8 mouse cellular contexts compared by ENCODE assay signal in the genomic region with DNA sequence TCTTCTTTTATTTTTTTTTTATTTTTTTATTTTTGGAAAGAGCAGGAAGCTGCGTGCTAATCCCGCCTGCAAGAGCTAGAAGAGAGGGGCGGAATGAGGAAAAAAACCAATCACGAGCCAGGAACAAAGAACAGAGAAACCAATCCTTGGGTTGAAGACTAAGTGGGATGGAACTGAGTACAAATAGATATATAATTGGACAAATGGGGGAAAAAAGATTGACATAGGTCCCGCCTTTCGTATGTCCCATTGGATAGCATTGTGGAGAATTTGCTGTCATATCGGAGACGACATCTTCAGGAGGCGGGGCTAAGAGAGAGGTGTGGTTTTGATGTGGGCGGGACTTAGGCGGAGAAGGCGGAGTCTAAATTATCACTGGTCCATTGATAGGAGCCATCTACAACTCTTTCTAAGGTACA. TPM values are rescaled to one million over a fixed set of nuclear protein-coding genes. Genes with fewer than 3 reads are reported as not detected.
DNase-seq lines count a peak whose midpoint lies in the region; ATAC-seq and TF ChIP-seq lines count a peak whose summit lies in the region.

No protein-coding gene starts in this region.

- H3K9me3 ChIP-seq in embryonic facial prominence, embryonic 14.5 days (ENCODE audit: control insufficient read depth, low read length): no peaks in the 10 kb centered on the region
- H3K9me3 ChIP-seq in limb, embryonic 13.5 days: no peaks in the 10 kb centered on the region
- no peaks in the 10 kb centered on the region for H3K9me3 ChIP-seq in midbrain, embryonic 16.5 days (replicated peaks; ENCODE audit: control insufficient read depth, low read length, poor library complexity, severe bottlenecking)

- 0 out of 2 replicates have a peak, but pooled peaks cover 3% of the 10 kb centered on the region for H3K36me3 ChIP-seq in embryonic facial prominence, embryonic 14.5 days (ENCODE audit: control insufficient read depth, insufficient read depth, low read length)
- H3K36me3 ChIP-seq in heart, adult 2 months (ENCODE audit: control insufficient read depth, insufficient read depth, low read length): peaks cover 10% of the 10 kb centered on the region
- 0 out of 2 replicates have a peak, but pooled peaks cover 4% of the 10 kb centered on the region for H3K36me3 ChIP-seq in limb, embryonic 13.5 days
- H3K36me3 ChIP-seq in midbrain, embryonic 16.5 days (ENCODE audit: control insufficient read depth, insufficient read depth, low read length): no peaks in the 10 kb centered on the region

- no peaks in the 10 kb centered on the region for H3K27me3 ChIP-seq in embryonic facial prominence, embryonic 14.5 days (replicated peaks; ENCODE audit: control insufficient read depth, insufficient read depth, low read length)
- no peaks in the 10 kb centered on the region for H3K27me3 ChIP-seq in heart, adult 2 months (ENCODE audit: control insufficient read depth, insufficient read depth, low read length)
- H3K27me3 ChIP-seq in limb, embryonic 13.5 days: no peaks in the 10 kb centered on the region
- no peaks in the 10 kb centered on the region for H3K27me3 ChIP-seq in midbrain, embryonic 16.5 days (ENCODE audit: control insufficient read depth, insufficient read depth, low read depth, low read length)

- H3K27ac ChIP-seq in embryonic facial prominence, embryonic 14.5 days (replicated peaks; ENCODE audit: low read depth, low read length): peak overlapping the region; percentile 61; the same call in 1 of the 2 replicates
- H3K27ac ChIP-seq in heart, adult 2 months: peak overlapping the region; percentile 84
- no peak overlapping the region for H3K27ac ChIP-seq in limb, embryonic 13.5 days
- peak overlapping the region; percentile 82 for H3K27ac ChIP-seq in midbrain, embryonic 16.5 days (ENCODE audit: low read length)

- peak; percentile 77 for DNase-seq in 3134 (ENCODE audit: extremely low read depth, insufficient read length, low spot score)
- peak; percentile 35 to 74 for DNase-seq in adrenal gland, postnatal 4 days (ENCODE audit: low spot score in 2 of 2)
- DNase-seq in embryonic facial prominence, embryonic 14.5 days (ENCODE audit: low spot score): peak; percentile 98
- DNase-seq in heart, adult 2 months: peak; percentile 89
- DNase-seq in kidney, adult 8-10 months: peak; percentile 97
- DNase-seq in spleen, postnatal 10 days (ENCODE audit: low spot score in 2 of 2): peak; percentile 77 to 90

- intact Hi-C loops in heart, adult 2 months (cut with DNase I): loop anchor here (2.0 to 10.0 kb wide), 3 partner anchors 55 to 133 kb away; a partner anchor contains a TSS

- H3K4me1 ChIP-seq in embryonic facial prominence, embryonic 14.5 days (ENCODE audit: control insufficient read depth, insufficient read depth, low read length): peaks cover 22% of the 10 kb centered on the region
- H3K4me1 ChIP-seq in heart, adult 2 months (ENCODE audit: control insufficient read depth, insufficient read depth, low read length): peaks cover 7% of the 10 kb centered on the region
- H3K4me1 ChIP-seq in limb, embryonic 13.5 days: peaks cover 30% of the 10 kb centered on the region
- H3K4me1 ChIP-seq in midbrain, embryonic 16.5 days (ENCODE audit: control insufficient read depth, insufficient read depth, low read length): peaks cover 38% of the 10 kb centered on the region

- WGBS in embryonic facial prominence, embryonic 14.5 days: under 1% methylated on average over 12 of the region's 12 CpGs
- under 1% methylated on average over 12 of the region's 12 CpGs for WGBS in heart, adult 2 months
- WGBS in limb, embryonic 13.5 days: under 1% methylated on average over 12 of the region's 12 CpGs
- 1% methylated on average over 12 of the region's 12 CpGs for WGBS in midbrain, embryonic 16.5 days

- TF ChIP-seq POLR2A in heart, adult 2 months (IDR thresholded peaks at IDR 0.05; ENCODE audit: insufficient read depth, low read depth, low read length): no peak

- no peak for TF ChIP-seq CTCF in heart, adult 2 months (IDR thresholded peaks at IDR 0.05)

- H3K79me2 ChIP-seq in heart, adult 2 months (replicated peaks; ENCODE audit: control insufficient read depth, insufficient read depth, low read length): no peaks in the 10 kb centered on the region

- H3K9ac ChIP-seq in embryonic facial prominence, embryonic 14.5 days (ENCODE audit: low read depth, low read length): 0 out of 2 replicates have a peak overlapping the region, but pooled peaks have one; percentile 26
- no peak overlapping the region for H3K9ac ChIP-seq in heart, adult 2 months (ENCODE audit: low read depth, low read length)
- H3K9ac ChIP-seq in limb, embryonic 13.5 days: no peak overlapping the region
- no peak overlapping the region for H3K9ac ChIP-seq in midbrain, embryonic 16.5 days (ENCODE audit: low read depth, low read length)

- peak overlapping the region; percentile 67 for H3K4me2 ChIP-seq in embryonic facial prominence, embryonic 14.5 days (ENCODE audit: low read depth, low read length)
- H3K4me2 ChIP-seq in limb, embryonic 13.5 days (replicated peaks): peak overlapping the region; percentile 49
- peak overlapping the region; percentile 23 for H3K4me2 ChIP-seq in midbrain, embryonic 16.5 days (ENCODE audit: low read length)

- no peak for TF ChIP-seq EP300 in heart, adult 2 months (IDR thresholded peaks at IDR 0.05; ENCODE audit: insufficient read depth, low read depth, low read length)

- ATAC-seq in embryonic facial prominence, embryonic 14.5 days (ENCODE audit: low read depth): peak; percentile 92
- peak; percentile 91 for ATAC-seq in limb, embryonic 13.5 days (ENCODE audit: low FRiP score, low read depth)
- ATAC-seq in midbrain, embryonic 16.5 days: peak; percentile 97

- peak overlapping the region; percentile 83 for H3K4me3 ChIP-seq in embryonic facial prominence, embryonic 14.5 days (ENCODE audit: low read depth, low read length)
- H3K4me3 ChIP-seq in heart, adult 2 months: peak overlapping the region; percentile 77
- H3K4me3 ChIP-seq in limb, embryonic 13.5 days: peak overlapping the region; percentile 85
- H3K4me3 ChIP-seq in midbrain, embryonic 16.5 days (ENCODE audit: low read depth, low read length): peak overlapping the region; percentile 84

RNA-seq across cellular contexts. Expression of a gene that starts 0.6 kb away (rescaled TPM):
- total RNA-seq in adrenal gland, postnatal 4 days (2021): 10 to 100 TPM; 43.9 to 44.0 TPM
- 10.6 and 13.4 TPM in 2 replicates for polyA plus RNA-seq in embryonic facial prominence, embryonic 14.5 days (2014; fragmentation: Nextera tagmentation; extraction: Ambion mirVana)
- total RNA-seq in heart, adult 2 months (2021): 10 to 100 TPM; 13.0 to 14.9 TPM
- 10.7 and 15.1 TPM in 2 replicates for polyA plus RNA-seq in heart, adult 2 months (2012; rRNA removed)
- polyA plus RNA-seq in limb, embryonic 13.5 days (2015; fragmentation: Nextera tagmentation; extraction: Ambion mirVana): 11.1 and 12.2 TPM in 2 replicates
- 26.2 and 27.7 TPM in 2 replicates for polyA plus RNA-seq in midbrain, embryonic 16.5 days (2015; fragmentation: Nextera tagmentation; extraction: Ambion mirVana)

RNA-seq across cellular contexts. Expression of a gene that starts 53.8 kb away (rescaled TPM):
- total RNA-seq in adrenal gland, postnatal 4 days (2021): 10 to 100 TPM; 46.8 to 50.9 TPM
- polyA plus RNA-seq in embryonic facial prominence, embryonic 14.5 days (2014; fragmentation: Nextera tagmentation; extraction: Ambion mirVana): 37.2 and 41.3 TPM in 2 replicates
- total RNA-seq in heart, adult 2 months (2021): 10 to 100 TPM; 18.4 to 19.0 TPM
- polyA plus RNA-seq in heart, adult 2 months (2012; rRNA removed): 42.4 and 59.7 TPM in 2 replicates
- polyA plus RNA-seq in limb, embryonic 13.5 days (2015; fragmentation: Nextera tagmentation; extraction: Ambion mirVana): 41.0 and 45.2 TPM in 2 replicates
- polyA plus RNA-seq in midbrain, embryonic 16.5 days (2015; fragmentation: Nextera tagmentation; extraction: Ambion mirVana): 25.2 and 27.8 TPM in 2 replicates
